Mouse (Mus musculus) urinary bladder, postnatal 4 days (tissue): ENCODE data around the gene Dbnl.
"Not testable (repeated sequence)": the region's sequence is repeated elsewhere in the genome, so short reads cannot be mapped to it uniquely, and the experiment has no call there.

ENCODE experiments used
- DNase-seq, 2 experiments: peaks; one replicate each; pipeline ENCODE4 v3.0.0; 2021 to 2022; ENCODE audit warnings: low spot score in 2 of 2

Dbnl gene

DNA sequence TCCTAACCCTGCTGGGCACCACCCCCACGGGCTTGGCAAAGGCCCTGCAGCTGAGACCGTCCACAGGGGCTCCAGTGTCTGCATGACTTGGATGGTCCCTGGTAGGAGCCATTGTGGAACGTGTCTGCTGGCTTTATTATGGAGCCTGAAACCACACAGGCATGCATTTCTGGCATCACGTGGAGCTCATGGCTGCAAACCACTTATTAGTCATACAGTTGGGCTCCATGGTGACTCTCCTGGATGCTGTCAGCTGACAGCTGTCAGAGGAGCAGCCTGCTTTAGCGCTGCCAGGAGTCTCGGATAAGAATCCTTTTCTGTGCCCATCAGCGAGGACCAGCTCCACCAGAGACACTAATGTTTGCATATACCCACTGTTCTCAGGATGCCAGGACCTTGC is 7.4 kb downstream of the Dbnl start:
- no peak for DNase-seq

DNA sequence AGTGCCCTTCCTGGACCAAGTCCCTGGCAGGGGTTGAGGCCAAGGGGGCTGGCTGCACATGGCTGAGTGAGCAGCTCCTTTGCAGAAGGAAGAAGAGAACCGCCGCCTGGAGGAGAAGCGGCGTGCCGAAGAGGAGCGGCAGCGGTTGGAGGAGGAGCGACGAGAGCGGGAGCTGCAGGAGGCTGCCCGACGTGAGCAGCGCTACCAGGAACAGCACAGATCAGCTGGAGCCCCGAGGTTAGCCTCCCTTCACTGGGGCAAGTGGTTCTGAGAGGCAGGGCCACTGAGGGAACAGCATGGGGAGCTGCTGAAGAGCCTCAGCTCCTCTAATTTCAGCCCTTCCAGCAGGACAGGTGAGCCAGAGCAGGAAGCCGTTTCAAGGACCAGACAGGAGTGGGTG is 8.7 kb downstream of the Dbnl start:
- no peak for DNase-seq

- DNase-seq = no peak
These were observed 9.1 kb downstream of the Dbnl start for GRCm38 (mm10) chr11:5797371-5797770.

DNA sequence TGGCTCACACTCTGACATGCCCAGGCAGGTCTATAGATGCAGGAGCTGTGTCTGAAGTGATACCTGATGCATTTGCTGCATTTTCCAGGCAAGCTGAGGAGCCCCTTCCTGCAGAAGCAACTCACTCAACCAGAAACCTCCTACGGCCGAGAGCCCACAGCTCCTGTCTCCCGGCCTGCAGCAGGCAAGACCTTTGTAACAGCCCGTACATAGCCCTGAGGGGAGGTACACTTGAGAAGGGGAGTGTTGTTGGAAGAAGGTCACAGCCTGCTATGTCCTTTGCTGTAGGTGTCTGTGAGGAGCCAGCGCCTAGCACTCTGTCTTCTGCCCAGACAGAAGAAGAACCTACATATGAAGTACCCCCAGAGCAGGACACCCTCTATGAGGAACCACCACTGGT is 9.6 kb downstream of the Dbnl start:
- no peak for DNase-seq

DNA sequence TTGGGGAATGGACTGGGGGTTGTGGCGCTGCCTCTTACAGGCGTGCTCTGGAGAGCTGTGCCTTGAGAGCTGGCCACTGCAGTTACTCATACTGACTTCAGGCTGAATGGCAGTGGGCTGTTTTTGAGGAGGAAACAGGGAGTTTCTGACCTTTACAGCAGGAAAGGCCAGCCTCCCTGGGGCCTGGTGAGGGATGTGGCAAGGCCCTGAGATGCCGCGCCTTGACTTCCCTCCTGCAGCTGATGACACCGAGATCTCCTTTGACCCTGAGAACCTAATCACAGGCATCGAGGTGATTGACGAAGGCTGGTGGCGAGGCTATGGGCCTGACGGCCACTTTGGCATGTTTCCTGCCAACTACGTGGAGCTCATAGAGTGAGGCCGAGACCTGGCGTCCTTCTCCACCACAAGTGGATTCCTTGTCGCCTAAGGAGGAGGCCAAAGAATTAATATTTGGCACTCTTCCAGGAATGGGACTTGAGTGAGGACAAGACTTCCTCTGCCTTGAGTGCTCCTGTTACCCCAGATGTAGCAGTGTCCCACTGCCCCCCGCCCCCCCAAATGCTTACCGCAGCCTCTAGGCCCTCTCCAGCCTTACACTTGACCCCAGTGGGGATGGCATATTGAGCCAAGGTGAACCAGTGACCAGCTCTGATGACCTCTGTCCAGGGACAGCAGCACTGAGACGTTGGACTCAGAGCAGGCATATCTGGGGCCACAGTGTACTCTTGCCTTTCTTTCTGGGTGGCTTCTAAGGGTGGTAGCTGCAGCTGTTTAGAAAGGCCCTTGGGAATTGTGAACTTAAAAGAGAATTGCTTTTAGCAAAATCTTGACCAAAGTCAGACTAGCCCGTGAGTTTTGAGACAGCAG is 11.6 kb downstream of the Dbnl start:
- no peak for DNase-seq

DNA sequence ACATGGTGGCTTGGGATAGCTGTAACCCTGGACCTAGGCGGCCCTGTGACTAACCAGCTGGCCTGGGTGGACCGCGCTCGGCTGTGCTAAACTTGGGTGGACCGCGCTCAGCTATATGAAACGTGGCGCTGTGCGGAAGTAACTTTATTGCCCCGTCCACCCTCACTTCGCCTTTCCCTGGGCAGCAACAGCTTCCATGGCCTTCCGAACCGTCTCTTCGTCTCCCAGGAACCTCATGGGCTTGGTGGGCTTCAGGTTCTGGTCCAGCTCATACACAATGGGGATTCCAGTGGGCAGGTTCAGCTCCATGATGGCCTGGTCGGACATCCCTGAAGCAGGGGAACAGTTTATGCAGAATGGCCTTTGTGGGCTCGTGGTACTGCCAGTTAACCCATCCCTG is 13.2 kb downstream of the Dbnl start:
- no peak for DNase-seq

DNA sequence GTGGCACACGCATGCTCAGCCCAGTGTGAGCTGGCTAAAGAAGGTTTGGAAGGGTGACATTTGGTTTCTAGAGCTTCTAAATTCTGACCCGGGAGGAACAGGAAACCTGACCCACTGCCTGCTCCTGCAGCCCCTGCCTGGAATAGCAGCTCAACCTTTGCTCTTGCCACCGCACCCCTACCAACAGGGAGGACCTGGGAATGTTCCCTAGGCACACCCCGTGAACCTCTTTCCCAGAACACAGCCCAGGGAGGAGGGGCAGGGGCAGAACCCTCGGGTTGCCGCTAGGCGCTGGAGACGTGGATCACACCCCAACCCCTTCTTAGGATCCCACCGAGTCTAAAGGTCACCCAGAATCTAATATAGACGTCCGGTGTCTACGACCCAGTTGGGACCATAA is 13.7 kb downstream of the Dbnl start:
- DNase-seq = no peak

- no peak for DNase-seq
These were observed 14.3 kb downstream of the Dbnl start for GRCm38 (mm10) chr11:5802457-5803217.

- no peak for DNase-seq
These were observed 15.3 kb downstream of the Dbnl start, which contains the start of gene Pgam2 for GRCm38 (mm10) chr11:5803551-5803981. Gene Pgam2 (minus strand): TSS chr11:5803733.

GRCm38 (mm10) chr11:5804174-5804573 is 15.9 kb downstream of the Dbnl start:
- DNase-seq = no peak

DNA sequence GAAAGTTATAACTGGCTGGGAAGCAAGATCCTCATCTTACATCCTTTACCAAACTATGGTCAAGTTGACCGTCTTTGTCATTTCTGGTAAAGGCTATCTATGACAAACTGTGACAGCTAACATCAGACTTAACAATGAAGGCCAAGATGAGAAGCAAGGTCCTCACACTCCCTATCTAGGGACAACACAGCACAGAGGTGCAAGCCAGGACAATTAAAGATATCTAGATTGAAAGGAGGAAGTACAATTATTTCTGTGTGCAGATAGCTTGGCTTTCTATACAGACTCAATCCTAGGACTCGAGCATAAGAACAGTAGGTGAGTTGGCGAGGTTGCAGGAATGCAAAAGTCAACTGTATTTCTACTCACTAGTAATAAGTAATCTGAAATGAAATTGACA is 17.4 kb downstream of the Dbnl start:
- DNase-seq = no peak

- no peak for DNase-seq
These were observed 19.7 kb downstream of the Dbnl start for GRCm38 (mm10) chr11:5807956-5808355.

DNA sequence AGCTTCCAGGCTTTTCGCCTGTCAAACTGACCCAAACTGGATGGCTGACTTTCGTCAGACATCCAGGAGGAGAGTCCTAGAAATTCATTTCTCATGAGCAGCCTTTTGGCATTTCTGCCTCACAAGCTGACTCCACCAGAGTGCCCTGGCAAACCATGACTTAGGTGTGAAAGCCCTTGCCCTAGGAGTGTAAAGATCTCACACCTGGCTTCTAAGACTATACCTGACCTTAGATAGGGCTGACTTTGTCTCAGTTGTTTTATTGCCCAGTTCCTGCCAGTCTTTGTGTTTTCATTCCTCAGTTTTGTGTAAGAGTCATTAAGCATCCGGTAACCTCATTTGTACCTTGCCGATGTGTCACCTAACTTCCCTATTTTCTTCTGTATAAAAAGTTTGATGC is 21.2 kb downstream of the Dbnl start:
- DNase-seq = not testable (repeated sequence)

GRCm38 (mm10) chr11:5813381-5813780 is 25.1 kb downstream of the Dbnl start:
- no peak for DNase-seq

GRCm38 (mm10) chr11:5819223-5819622 is 30.9 kb downstream of the Dbnl start:
- no peak for DNase-seq

DNA sequence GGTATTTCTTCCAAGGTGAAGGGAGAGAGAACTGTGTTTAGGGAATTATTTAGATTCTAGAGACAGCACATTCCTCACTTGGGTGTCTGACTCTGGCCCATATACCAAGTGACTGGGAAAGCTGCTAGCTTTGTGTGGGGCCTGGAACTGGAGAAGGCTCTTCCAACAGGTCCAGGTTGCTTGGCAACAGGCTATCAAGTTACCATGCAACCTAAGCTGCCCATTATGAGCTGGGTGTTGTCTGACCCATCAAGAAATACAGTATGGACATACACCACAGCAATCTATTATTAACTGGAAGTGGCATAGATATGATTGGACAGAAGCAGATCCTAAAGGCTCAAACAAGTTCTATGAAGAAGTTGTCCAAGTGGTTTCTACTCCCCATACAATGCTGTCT is 37.1 kb downstream of the Dbnl start:
- DNase-seq = no peak

- DNase-seq = no peak
These were observed 39.6 kb downstream of the Dbnl start for GRCm38 (mm10) chr11:5827931-5828330.

DNA sequence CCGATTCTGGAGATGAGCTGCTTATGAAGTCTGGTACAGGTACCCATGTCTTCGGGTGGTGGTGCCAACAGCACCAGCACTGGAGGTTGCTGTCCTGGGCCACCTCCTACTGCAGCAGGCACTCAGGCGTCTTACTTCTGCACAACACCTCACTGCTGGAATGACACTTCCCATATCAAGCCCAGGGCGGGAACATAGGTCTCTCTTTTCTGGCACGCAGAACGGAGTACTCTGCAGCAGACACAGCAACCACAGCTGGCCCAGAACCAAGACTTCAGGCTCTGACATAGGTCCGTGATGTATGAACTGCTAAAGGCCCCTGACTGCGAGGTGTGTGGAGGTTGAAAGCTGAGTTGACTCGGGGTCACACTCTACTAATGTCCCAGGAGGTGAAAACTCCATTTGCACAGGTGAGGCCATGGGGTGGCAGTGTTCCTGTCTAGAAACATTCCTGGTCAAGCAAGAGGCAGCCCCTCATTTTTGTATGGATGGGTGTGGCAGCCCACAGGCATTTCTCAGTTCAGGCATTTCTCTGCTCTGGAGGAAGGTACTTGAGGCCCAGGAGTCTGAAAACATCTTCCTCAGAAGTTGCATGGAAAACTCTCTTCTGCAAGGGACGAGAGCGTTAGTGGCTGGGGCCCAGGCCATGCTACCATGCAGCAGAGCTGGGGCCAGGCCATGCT is 40.4 kb downstream of the Dbnl start:
- DNase-seq = no peak

- DNase-seq = no peak
These were observed 41.0 kb downstream of the Dbnl start for GRCm38 (mm10) chr11:5829327-5829726.

GRCm38 (mm10) chr11:5834506-5834905 is 46.2 kb downstream of the Dbnl start:
- no peak for DNase-seq

DNA sequence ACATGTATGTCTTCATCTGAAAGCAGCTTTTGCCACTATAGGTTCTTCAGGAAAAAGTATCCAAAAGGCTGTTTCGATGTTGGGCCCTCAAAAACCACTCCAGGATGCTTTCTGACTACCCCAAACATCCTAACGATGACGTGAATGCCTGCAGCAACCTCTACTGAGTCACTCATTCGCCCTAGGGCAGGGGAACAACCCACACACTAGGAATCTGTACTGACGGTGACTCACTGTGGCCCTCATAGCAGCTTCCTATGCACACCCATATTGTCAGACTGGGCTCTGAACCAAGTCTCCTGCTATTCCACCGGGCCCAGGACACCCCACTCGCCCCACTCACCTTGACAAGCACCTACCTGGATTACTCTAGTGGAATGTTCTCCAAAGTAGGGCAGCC is 46.8 kb downstream of the Dbnl start:
- DNase-seq = no peak

- DNase-seq = no peak
These were observed 47.8 kb downstream of the Dbnl start for GRCm38 (mm10) chr11:5836126-5836525.
